Mouse (Mus musculus) bone marrow, adult 2 months (tissue): ENCODE measurements around the gene Otop2.

ENCODE experiments used
- CTCF ChIP-seq: fragments of 200-500 bp; IDR thresholded peaks from 2 replicates; pipeline ENCODE4 v1.5.1; 2011; ENCODE audit warnings: low read length, control low read depth; ENCODE audit not compliant: control insufficient read depth, insufficient read depth
- POLR2A ChIP-seq: fragments of 200-500 bp; IDR thresholded peaks from 2 replicates; pipeline ENCODE4 v1.6.1; 2011; ENCODE audit warnings: low read depth, mild to moderate bottlenecking, control low read depth, low read length, borderline replicate concordance; ENCODE audit not compliant: control insufficient read depth

GRCm38 (mm10) chr11:115285282-115285681 lies 21.7 kb upstream of the Otop2 start:
- TF ChIP-seq CTCF (no peak), POLR2A (no peak)
